Mouse (Mus musculus) neutrophil, adult 5-6 weeks (primary cell): ENCODE measurements around the gene Orc4. TPM values are rescaled to one million over a fixed set of nuclear protein-coding genes. Genes with fewer than 3 reads are reported as not detected.
A peak's percentile ranks its signal among the peaks of the same experiment; 100 is the strongest.
"Not testable (repeated sequence)": the region's sequence is repeated elsewhere in the genome, so short reads cannot be mapped to it uniquely, and the experiment has no call there.

Source experiments
- ATAC-seq: fragments of 151-379, 151-347 bp; 2 replicates; pipeline ENCODE4 v1.8.0; 2017; ENCODE audit warnings: mild to moderate bottlenecking, moderate TSS enrichment; ENCODE audit not compliant: insufficient number of reproducible peaks, poor library complexity, low FRiP score, severe bottlenecking; ENCODE audit errors: extremely low read depth
- total RNA-seq: library from RNA; stranded (forward); fragments of 200-1000 nt; gene quantifications from 2 replicates; pipeline ENCODE4 v1.2.3, GENCODE M21; 2017

Orc4 gene
- 90.7 and 155 TPM in 2 replicates for total RNA-seq

DNA sequence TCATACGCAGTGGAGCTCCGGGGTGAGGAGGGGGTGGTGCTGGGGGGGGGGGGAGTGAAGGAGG, at the start of gene Orc4:
Gene Orc4 (minus strand): TSS at position 26 of the 64 bp plus-strand sequence.
- no peak for ATAC-seq

DNA sequence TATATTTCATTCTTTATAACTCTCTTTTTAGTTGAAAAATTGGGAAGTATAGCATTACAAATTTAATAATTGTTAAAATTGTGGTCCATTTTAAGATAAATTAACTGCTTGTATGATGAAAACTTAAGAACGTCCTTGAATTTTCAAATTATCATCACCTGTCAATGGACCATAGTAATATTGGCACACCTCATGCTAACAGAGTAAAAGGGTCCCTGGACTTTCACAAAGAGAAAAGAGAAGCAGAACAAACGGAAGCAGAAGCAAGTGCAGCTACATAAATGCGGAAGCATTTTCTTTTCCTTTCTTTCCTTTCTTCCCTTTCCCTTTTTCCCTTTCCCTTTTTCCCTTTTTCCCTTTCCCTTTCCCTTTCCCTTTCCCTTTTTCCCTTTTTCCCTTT, 40.2 kb upstream of the Orc4 start:
- no peak for ATAC-seq

DNA sequence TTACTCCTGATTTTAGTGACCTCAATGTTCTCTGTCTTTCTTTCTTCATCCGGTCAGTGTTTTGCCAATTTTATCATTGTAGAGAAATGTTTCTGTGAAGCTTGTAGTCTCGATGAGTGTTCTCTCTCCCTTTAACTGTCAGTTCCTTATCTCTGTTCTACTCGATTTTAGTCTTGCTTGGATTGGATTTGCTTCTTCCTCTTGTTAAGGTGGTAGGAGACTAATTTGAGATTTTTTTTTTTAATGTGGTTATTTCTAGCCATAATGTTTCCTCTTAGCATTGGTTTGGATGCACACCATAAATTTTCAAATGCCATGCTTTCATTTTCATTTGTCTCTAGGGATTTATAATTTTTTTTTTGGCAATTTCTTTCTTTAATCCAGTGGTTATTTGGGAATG, 28.8 kb upstream of the Orc4 start:
- ATAC-seq, result no peak

DNA sequence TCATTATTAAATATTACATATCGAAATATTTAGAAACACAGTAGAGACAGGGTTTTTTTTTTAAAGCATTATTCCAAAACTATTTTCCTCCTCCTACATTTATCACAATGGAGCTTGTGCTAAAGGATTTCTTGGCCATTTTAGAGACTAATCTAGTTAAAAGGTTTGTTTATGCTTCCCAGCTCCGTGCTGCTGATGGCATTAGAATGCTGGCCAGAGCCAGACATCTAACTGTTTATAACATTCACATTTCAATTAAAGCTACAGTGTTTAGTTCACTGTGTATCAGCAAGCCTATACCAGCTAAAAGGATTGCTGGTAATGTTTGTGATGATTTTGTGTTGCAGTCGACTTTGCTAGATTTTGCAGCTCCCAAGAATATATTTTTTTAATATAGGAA, 6.5 kb upstream of the Orc4 start:
- no peak for ATAC-seq

DNA sequence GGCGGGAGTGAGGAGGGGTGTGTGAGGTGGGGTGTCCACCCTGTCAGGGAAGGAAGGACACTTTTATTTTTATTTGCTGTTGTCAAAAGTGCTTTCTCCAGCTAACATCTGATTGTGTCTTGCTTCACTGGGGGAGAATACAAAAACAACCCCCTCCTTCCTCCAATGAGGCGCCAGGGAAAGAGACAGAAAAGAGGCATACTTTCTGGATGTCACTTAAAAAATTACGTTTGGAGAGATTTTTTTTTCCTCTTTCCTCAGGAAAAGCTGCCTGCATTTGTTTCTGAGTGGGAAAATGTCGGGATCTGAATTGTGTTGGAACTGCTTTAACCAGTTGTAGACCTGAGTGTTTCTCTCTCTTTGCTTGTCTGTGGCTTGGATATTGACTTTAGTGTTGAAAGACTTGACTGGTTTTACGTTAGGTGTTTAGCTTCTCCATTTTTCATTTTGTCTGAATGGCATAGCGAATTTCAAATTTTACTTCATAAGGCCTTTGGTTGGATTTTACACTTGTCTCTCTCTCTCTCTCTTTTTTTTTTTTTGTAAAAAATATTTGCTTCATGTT, 321 bp upstream of the Orc4 start:
- no peak for ATAC-seq

DNA sequence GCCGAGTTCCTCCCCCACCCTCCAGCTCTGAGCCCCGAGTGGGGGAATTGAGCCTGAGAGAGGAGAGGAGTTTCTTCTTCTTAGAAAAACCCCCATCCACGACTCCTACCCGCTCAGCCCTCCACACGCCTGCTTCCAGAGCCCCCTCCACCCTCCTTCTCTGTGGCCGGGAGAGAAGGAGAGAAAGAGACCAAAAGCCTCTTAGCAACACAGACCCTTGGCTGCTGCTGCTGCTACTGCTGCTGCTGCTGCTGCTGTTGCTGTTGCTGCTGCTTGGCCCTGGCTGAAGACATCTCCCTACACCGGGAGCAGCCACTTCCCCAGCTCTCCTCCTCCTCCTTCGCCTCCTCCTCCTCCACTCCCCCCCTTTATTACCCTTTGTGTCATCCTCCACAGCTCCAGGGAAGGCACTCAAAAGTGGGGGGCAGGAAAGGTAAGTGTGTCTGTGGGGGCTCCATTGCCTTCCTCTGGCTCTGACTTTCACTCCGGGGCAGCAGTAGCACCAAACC, 280 bp downstream of the Orc4 start:
- ATAC-seq, result peak; percentile 4; the same call in 1 of the 2 replicates

DNA sequence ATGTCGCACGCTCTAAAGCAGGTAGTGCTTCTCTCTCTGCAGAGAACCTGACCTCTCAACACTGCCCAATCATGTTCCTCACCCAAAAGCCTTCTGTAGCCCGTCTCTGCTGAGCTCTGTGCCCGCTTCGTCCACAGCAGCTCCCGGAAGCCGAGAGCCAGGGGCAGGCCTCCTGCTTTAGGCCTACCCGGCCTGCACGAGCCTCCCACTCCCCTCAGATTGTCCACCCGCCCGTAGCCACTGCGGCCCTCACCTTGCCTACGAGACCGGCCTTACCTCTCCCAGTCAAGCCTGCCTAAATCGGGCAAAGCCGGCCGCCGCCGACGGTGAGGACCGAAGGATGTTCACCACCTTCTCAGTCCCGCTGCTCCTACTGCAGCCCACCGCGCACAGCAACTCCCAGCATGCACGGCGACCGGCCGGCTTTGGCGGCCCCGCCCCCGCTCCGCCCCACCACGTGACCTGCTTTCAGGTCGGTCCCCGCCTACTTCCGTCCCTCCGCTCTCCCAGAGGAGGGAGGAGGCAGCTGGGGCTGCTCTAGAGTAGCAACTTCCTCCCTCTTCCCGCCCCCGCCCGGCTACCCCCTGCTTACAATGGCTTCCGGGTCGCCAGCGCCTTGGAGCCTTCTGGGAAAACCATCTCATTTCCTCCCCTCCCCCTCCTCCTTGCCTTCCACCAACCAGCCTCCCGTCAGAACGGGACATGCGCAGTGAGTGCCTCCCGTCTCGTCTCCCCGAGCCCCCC, 1.1 kb downstream of the Orc4 start, which contains the start of gene Mbd5:
Gene Mbd5 (plus strand): TSS at position 668 of the 744 bp plus-strand sequence.
- ATAC-seq, result peak; percentile 95

DNA sequence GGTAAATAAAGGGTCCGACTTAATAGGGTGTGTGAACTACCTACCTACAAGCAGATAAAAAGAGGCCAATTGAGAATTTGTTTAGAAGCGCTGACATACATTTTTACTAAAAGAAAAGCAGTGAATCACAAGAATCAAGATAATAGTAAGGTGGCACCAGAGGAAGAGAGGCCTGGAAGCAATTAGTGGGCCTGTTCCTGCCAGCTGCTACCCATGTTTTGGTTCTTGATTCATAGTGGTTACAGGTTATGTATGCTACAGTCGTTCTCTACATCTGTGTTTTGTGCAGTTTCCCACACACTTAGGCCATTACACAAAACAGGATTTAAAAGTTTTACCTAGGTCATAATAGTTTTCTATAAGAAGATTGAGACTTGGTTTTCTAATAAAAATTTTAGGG, 2.3 kb downstream of the Orc4 start:
- no peak for ATAC-seq

DNA sequence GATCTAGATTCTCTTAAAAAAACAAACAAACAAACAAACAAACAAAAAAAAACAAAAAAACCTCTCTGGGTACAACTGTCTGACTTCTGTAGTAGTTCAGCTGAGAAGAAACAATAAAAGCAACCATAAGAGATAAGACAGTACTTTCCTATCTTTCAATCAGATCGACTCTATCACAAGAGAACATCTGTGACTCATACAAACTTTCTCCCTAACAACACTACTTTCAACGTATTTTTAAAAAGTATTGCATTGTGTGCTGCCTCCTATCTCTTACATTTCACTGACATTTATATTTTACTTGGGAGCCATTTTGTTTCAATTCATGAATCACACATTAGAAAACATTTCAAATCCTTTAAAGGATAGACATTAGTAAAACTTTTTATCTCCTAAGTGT, 15.0 kb downstream of the Orc4 start:
- ATAC-seq, result no peak

DNA sequence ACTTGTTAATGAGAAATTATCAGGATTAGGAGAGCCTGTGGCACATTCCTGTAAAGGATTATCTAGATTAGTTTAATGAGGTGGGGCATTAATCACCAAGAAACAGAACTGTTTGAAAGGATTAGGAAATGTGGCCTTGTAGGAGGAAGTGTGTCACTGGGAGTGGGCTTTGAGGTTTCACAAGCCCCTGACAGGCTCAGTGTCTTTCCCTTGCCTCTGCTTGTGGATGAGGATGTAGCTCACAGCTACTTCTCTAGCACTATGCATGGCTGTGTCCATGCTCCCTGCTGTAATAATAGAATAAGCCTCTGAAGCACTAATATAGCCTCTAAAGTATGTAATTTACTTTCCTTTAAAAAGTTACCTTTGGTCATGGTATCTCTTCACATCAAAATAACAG, 34.2 kb downstream of the Orc4 start:
- ATAC-seq, result no peak

DNA sequence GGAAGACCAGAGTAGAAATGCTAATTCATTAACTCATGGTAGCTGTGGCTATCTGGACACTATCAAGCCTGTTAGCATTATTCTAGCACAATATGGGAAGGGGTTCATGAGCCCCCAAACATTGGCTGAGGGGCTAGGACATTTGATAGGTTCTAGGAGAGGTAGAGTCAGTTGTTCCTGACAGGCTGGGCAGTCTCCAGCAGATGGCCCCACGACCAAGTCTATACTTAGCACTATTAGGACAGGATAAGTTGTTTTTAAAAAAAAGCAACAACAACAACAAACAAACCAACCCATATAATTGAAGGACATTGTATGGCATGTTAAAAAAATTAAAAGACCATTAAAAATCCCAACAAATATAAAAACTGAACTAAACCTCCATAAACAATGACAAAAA, 35.9 kb downstream of the Orc4 start:
- ATAC-seq, result no peak

DNA sequence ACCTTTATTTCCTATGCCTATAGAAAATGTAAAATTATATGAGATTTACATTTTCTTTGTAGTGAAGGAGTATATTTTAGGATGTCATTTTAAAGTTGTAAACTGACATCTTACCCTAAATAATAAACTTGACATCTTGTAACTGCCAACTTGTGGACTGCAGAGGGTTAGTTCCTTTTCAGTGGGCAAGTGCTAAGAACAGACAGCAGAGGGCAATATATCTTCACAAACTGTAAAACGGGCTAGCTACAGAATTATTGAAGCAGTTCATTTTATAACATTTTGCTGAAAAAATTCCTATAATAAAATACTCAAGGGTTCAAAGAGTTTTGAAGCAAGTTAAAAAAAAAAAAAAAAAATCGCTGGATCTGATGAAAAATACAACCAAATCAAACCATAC, 41.2 kb downstream of the Orc4 start:
- no peak for ATAC-seq

DNA sequence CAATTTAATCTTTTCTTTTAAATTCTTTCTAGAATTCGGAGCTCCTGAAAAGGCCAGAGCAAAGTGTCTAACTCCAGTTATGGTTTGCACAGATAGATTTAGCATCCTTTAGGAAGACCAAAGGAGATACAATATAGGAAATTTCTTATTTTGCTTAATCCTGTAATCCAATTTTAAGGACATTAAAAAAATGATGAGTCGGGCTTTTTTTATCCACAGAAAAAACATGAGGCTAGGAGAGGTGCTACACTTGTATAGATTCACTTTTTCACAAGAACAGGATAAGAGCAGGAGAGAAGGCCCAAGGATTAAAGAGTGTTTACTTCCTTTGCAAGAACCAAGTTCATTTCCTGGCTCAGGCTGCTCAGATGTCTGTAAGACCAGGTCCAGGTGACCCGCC, 54.9 kb downstream of the Orc4 start:
- ATAC-seq, result no peak

DNA sequence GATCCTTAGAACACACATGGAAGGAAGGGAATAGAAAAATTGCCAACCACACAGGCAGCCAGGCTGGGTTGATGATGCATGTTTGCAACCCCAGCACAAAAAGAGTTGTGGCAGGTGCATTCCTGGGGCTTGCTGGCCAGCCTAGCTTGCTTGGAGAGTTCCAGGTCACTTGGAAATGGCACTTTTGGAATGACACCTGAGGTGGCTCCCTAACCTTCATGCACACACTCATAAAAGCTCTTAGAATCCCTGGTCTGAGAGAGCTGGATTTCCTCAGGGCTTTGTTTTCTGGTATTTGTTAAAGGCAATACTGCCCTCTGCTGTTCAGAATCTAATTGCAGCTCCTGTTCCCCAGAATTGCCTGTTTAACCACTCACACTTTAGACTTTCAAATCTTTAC, 64.1 kb downstream of the Orc4 start:
- ATAC-seq, result 0 out of 2 replicates have a peak, but pooled peaks have one; percentile 44

DNA sequence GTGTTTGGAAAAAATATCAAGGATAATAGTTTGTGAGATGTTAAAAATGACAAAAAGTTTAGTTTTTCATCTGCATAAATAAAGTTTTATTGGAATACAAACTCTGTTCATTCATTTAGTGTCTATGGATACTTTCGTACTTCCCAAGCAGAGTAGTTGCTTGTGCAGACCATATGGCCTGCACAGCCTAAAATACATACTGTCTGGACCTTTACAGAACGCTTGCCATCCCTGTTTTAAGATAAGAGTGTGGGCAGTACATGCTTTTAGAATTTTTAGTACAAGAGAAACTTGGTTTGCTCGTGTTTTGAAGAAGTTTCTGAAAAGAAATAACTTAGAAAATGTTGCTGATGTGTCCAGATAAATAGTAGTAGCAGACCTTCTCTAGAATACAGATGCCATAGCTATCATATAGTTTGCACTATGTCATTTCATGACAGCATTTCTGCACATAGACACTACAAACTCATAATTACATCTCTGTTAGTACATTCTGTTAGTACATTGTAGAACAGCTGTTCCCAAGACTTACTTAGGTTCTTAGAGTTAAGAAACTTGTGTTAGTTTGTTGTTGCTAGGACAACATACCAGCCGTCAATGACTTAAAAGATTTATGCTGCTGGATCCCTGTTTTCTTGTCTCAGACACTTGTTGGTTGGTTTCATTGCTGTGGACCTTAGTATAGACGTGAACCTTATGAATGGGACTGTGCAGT, 81.7 kb downstream of the Orc4 start:
- ATAC-seq, result no peak

DNA sequence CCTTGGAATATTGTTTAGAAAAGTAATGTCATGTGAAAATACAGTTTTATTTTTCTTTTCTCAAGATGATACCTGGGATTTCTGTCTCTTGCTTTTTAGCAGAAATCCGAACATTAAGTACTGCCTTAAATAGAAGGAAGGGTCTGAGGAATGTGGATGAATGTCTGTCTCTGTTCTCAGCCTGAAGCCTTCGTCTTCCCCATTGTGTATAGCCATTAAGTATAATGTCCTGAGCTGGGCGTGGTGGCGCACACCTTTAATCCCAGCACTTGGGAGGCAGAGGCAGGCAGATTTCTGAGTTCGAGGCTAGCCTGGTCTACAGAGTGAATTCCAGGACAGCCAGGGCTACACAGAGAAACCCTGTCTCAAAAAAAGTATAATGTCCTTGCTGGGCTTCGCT, 84.5 kb downstream of the Orc4 start:
- ATAC-seq, result not testable (repeated sequence)

Other genes with a start within 250 kb of the Orc4 start
- gene Acvr2a, start 136.2 kb downstream of the Orc4 start, total RNA-seq, result 2.9 and 3.6 TPM in 2 replicates
- 43.6 and 51.8 TPM in 2 replicates for gene Mbd5, start 769 bp downstream of the Orc4 start, total RNA-seq